Mouse (Mus musculus) liver, embryonic 14.5 days (tissue): ENCODE results near the gene Ranbp2. TPM values are rescaled to one million over a fixed set of nuclear protein-coding genes. Genes with fewer than 3 reads are reported as not detected.

ENCODE experiments used
- ATAC-seq: fragments of 200-750 bp; cut with Nextera tagmentation; 2 replicates; pipeline ENCODE4 v1.8.0; 2017; ENCODE audit warnings: moderate number of reproducible peaks, mild to moderate bottlenecking, moderate library complexity; ENCODE audit not compliant: insufficient read depth
- DNase-seq, 3 experiments: peaks; one replicate each; pipeline ENCODE4 v3.0.0-alpha.2; 2012 to 2013; ENCODE audit warnings: low read depth in 3 of 3, low spot score in 3 of 3
- H3K27ac ChIP-seq: fragments of 300-500 bp; sonication (generic); 2 replicates; pipeline ENCODE4 v1.5.1; 2014; ENCODE audit warnings: moderate library complexity, mild to moderate bottlenecking, control low read depth, inconsistent platforms
- H3K27me3 ChIP-seq: fragments of 300-500 bp; sonication (generic); 2 replicates; pipeline ENCODE4 v1.6.1; 2014; ENCODE audit warnings: mild to moderate bottlenecking, low read length, moderate library complexity; ENCODE audit not compliant: control insufficient read depth, insufficient read depth
- H3K36me3 ChIP-seq: fragments of 300-500 bp; sonication (generic); replicated peaks from 2 replicates; pipeline ENCODE4 v1.6.1; 2014; ENCODE audit warnings: low read depth; ENCODE audit not compliant: control insufficient read depth, insufficient read depth
- H3K4me1 ChIP-seq, 2 experiments: fragments of 200-500 bp in 1 of 2; fragments of 300-500 bp in 1 of 2; sonication (generic) in 1 of 2; replicated peaks; 2 replicates each; pipeline ENCODE4 v1.6.1; 2012 to 2014; ENCODE audit warnings: antibody characterized with exemption in 1 of 2, inconsistent platforms in 1 of 2, low read length in 1 of 2; ENCODE audit not compliant: control insufficient read depth in 2 of 2, insufficient read depth in 2 of 2
- H3K4me2 ChIP-seq: fragments of 300-500 bp; sonication (generic); 2 replicates; pipeline ENCODE4 v1.6.1; 2014; ENCODE audit warnings: low read depth, mild to moderate bottlenecking, control low read depth, moderate library complexity
- H3K4me3 ChIP-seq, 2 experiments: fragments of 200-500 bp in 1 of 2; fragments of 300-500 bp in 1 of 2; sonication (generic) in 1 of 2; 2 replicates each; pipeline ENCODE4 v1.5.1; 2012 to 2014; ENCODE audit warnings: low read depth in 2 of 2, low read length in 2 of 2, mild to moderate bottlenecking in 2 of 2, control low read depth in 1 of 2, inconsistent platforms in 1 of 2, moderate library complexity in 1 of 2; ENCODE audit not compliant: insufficient read depth in 1 of 2
- H3K9ac ChIP-seq: fragments of 300-500 bp; sonication (generic); replicated peaks from 2 replicates; pipeline ENCODE4 v1.6.1; 2014; ENCODE audit warnings: mild to moderate bottlenecking, control low read depth, moderate library complexity
- H3K9me3 ChIP-seq: fragments of 300-500 bp; sonication (generic); 2 replicates; pipeline ENCODE4 v1.6.1; 2016; ENCODE audit warnings: low read length, mixed read lengths; ENCODE audit not compliant: control insufficient read depth
- CTCF ChIP-seq: IDR thresholded peaks from 2 replicates; pipeline ENCODE4 v1.5.1; 2016; ENCODE audit warnings: antibody characterized with exemption, low read depth, control low read depth
- EP300 ChIP-seq: IDR thresholded peaks from 2 replicates; pipeline ENCODE4 v1.6.1; 2016; ENCODE audit warnings: antibody characterized with exemption, low read depth
- WGBS: fragments of 180-500 bp; shearing (Covaris S2); extraction: QIAGEN DNeasy Blood & Tissue Kit; methylation state at CpG from one replicate; pipeline ENCODE4 v1.1.7; 2014; ENCODE audit not compliant: insufficient replicate concordance; 5-methylcytosine and 5-hydroxymethylcytosine counted together
- polyA plus RNA-seq, 2 experiments: library from polyadenylated mRNA; depleted of rRNA in 1 of 2; stranded (reverse) in 1 of 2; unstranded in 1 of 2; fragments of >200 nt; fragmentation: Nextera tagmentation in 1 of 2; extraction: Ambion mirVana in 1 of 2; gene quantifications; 2 replicates each; pipeline versions ENCODE4 v1.2.1 to v1.2.3; 2012 to 2014

The Ranbp2 gene
- polyA plus RNA-seq, 2 experiments, result 11.1 to 27.2 TPM

GRCm38 (mm10) chr10:58427930-58428329 lies 18.8 kb upstream of the Ranbp2 start:
- no peaks in the 10 kb centered on the region for H3K9me3 ChIP-seq
- H3K36me3 ChIP-seq, result peaks cover 14% of the 10 kb centered on the region
- TF ChIP-seq EP300 (no peak), CTCF (no peak)
- DNase-seq, result no peak
- no peak overlapping the region for H3K4me3 ChIP-seq
- H3K9ac ChIP-seq, result no peak overlapping the region
- no peaks in the 10 kb centered on the region for H3K4me1 ChIP-seq
- no peak overlapping the region for H3K4me2 ChIP-seq
- no peak overlapping the region for H3K27ac ChIP-seq
- WGBS, result 77% methylated on average over 2 of the region's 2 CpGs
- no peaks in the 10 kb centered on the region for H3K27me3 ChIP-seq
- ATAC-seq, result no peak

GRCm38 (mm10) chr10:58445850-58446249 lies 870 bp upstream of the Ranbp2 start:
- Histone ChIP-seq H3K4me2 (peak overlapping the region; percentile 84), H3K36me3 (no peaks in the 10 kb centered on the region), H3K4me3 (peak overlapping the region; percentile 89 to 100), H3K27me3 (no peaks in the 10 kb centered on the region), H3K27ac (peak overlapping the region; percentile 84), H3K9me3 (no peaks in the 10 kb centered on the region), H3K9ac (peak overlapping the region; percentile 90), H3K4me1 (peaks cover 9 to 15% of the 10 kb centered on the region in 2 experiments)
- WGBS, result 6% methylated on average over 9 of the region's 9 CpGs
- ATAC-seq, result no peak; the same call in 1 of the 2 replicates
- peak in 1 of 3 experiments; percentile 20 for DNase-seq
- TF ChIP-seq CTCF (no peak), EP300 (peak; percentile 52)

- Histone ChIP-seq H3K27ac (peak overlapping the region; percentile 91), H3K4me3 (peak overlapping the region; percentile 80 to 100), H3K4me2 (peak overlapping the region; percentile 89), H3K27me3 (no peaks in the 10 kb centered on the region), H3K9me3 (no peaks in the 10 kb centered on the region), H3K36me3 (no peaks in the 10 kb centered on the region), H3K9ac (peak overlapping the region; percentile 100), H3K4me1 (peaks cover 17 to 20% of the 10 kb centered on the region in 2 experiments)
- no peak for TF ChIP-seq CTCF
- no peak for TF ChIP-seq EP300
- peak in 2 of 3 experiments; percentile 26 to 40 for DNase-seq
- peak; percentile 58; the same call in 1 of the 2 replicates for ATAC-seq
- WGBS, result under 1% methylated on average over 31 of the region's 32 CpGs
Observed at GRCm38 (mm10) chr10:58447280-58447781, 611 bp downstream of the Ranbp2 start.

- DNase-seq (no peak), ATAC-seq (no peak)
- Histone ChIP-seq H3K27ac (peak overlapping the region; percentile 84), H3K4me3 (0 out of 4 replicates have a peak overlapping the region, but pooled peaks of 1 of the 2 experiments have one; percentile 6), H3K9me3 (no peaks in the 10 kb centered on the region), H3K4me1 (peaks cover 11 to 14% of the 10 kb centered on the region in 2 experiments), H3K36me3 (peaks cover 33% of the 10 kb centered on the region), H3K9ac (peak overlapping the region; percentile 41; the same call in 1 of the 2 replicates), H3K27me3 (no peaks in the 10 kb centered on the region), H3K4me2 (peak overlapping the region; percentile 57)
- no peak for TF ChIP-seq CTCF
- no peak for TF ChIP-seq EP300
Observed at GRCm38 (mm10) chr10:58451575-58451974, 4.9 kb downstream of the Ranbp2 start.

- H3K9me3 ChIP-seq, result no peaks in the 10 kb centered on the region
- 0 out of 2 replicates have a peak overlapping the region, but pooled peaks have one; percentile 2 for H3K9ac ChIP-seq
- ATAC-seq (peak; percentile 90), DNase-seq (peak; percentile 70 to 73 (median 70))
- H3K36me3 ChIP-seq, result peaks cover 35% of the 10 kb centered on the region
- TF ChIP-seq CTCF, result no peak
- TF ChIP-seq EP300, result peak; percentile 92
- 6% methylated on average over 1 of the region's 1 CpGs for WGBS
- peak overlapping the region; percentile 45 for H3K4me2 ChIP-seq
- no peaks in the 10 kb centered on the region for H3K27me3 ChIP-seq
- no peak overlapping the region for H3K4me3 ChIP-seq
- peak overlapping the region; percentile 73 for H3K27ac ChIP-seq
- peaks cover 11 to 14% of the 10 kb centered on the region in 2 experiments for H3K4me1 ChIP-seq
Observed at GRCm38 (mm10) chr10:58452185-58452584, 5.5 kb downstream of the Ranbp2 start.
